Mouse (Mus musculus): ENCODE results near the gene Rec114. TPM values are rescaled to one million over a fixed set of nuclear protein-coding genes. Genes with fewer than 3 reads are reported as not detected.

Gene Rec114
- total RNA-seq, 2 experiments from 2014 or later: not detected

DNA sequence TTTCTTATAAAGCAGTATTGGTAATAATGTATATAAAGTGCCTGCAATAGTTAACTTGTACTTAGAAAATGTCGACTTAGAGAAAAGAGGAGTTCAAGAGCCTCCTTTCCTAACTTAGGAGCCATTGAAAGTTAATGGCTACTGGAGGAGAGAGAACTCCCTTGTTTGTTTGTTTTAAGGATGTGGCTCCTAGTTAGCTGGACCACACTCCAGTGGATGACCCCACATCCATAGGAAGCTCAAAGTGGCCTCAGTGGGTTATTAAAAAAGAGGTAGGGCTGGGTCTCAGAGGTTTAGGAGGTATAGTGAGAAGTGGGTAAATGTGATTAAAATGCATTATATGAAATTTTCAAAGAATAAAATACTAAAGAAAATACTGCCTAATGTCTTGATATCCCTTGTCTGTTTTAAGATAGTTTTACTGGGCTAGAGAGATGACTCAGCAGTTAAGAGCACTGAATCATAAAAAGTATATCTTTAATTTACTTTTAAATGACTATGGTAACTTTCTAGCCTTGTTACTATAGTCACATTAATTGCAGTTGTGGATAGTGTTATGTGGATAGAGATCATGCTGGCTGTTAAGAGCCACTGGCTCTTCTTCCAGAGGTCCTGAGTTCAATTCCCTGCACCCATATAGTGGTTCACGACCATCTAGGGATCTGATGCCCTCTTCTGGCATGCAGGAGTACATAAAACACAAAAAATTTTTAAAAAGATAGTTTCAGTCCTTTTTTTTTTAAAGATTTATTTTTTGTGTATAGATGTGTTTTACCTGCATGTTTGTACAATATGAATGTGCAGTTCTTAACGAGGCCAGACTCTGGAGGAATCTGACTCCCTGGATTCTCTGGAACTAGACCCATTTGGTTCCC lies 128.5 kb downstream of the Rec114 start:
- no peak for DNase-seq
- intact Hi-C loops (cut with DNase I): no loop called here

DNA sequence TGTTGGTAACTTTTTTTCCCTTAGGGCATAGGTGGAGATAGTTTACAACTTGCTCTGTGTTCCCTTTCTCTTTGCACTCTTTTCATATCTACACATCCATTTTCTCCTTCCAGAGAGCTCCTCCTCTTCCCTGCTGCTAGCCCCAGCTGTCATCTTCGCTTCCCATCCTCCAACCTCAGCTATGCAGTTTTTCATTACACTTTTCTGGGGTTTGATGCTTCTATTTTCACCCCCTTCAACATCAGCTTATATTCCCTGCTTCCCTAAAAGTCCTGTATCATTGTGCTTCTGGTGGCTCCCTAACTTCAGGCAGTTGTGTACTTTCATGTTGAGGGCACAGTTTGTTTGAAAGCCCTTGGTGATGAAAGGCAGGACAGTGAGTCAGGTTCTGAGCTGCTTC lies 130.0 kb downstream of the Rec114 start:
- DNase-seq: no peak
- intact Hi-C loops (cut with DNase I): no loop called here

Other genes with a start within 250 kb of the Rec114 start
- gene Cd276, start 188.5 kb downstream of the Rec114 start, total RNA-seq (2021): 1 to 10 TPM; 8.8 to 9.9 TPM
- gene Nptn, start 161.7 kb downstream of the Rec114 start, total RNA-seq (2021): 100 to 1,000 TPM; 106 to 112 TPM
- 1 to 10 TPM; 1.4 to 1.8 TPM for gene Hcn4, start 79.4 kb upstream of the Rec114 start, total RNA-seq (2021)